Mouse (Mus musculus) cerebellum, adult 18-20 months (tissue): ENCODE data around the gene Dazap2.
"Not testable (repeated sequence)": the region's sequence is repeated elsewhere in the genome, so short reads cannot be mapped to it uniquely, and the experiment has no call there.

Source experiments
- DNase-seq, 2 experiments: peaks; one replicate each; pipeline ENCODE4 v3.0.0; 2021

The Dazap2 gene

GRCm38 (mm10) chr15:100614996-100615824, at the start of gene Dazap2:
TSS of gene Dazap2 (plus strand) at chr15:100615349.
- DNase-seq: peak; percentile 98 to 99

- DNase-seq: no peak
Observed at GRCm38 (mm10) chr15:100566531-100566930, 48.6 kb upstream of the Dazap2 start.

GRCm38 (mm10) chr15:100569239-100569638, 45.9 kb upstream of the Dazap2 start:
- DNase-seq: no peak

GRCm38 (mm10) chr15:100573946-100574345, 41.2 kb upstream of the Dazap2 start:
- no peak for DNase-seq

- no peak for DNase-seq
Observed at GRCm38 (mm10) chr15:100574378-100574777, 40.8 kb upstream of the Dazap2 start.

GRCm38 (mm10) chr15:100575366-100575765, 39.8 kb upstream of the Dazap2 start:
- DNase-seq: no peak

GRCm38 (mm10) chr15:100576392-100576791, 38.8 kb upstream of the Dazap2 start:
- no peak for DNase-seq

GRCm38 (mm10) chr15:100576810-100577209, 38.3 kb upstream of the Dazap2 start:
- DNase-seq: no peak

- DNase-seq: no peak
Observed at GRCm38 (mm10) chr15:100577972-100578371, 37.2 kb upstream of the Dazap2 start.

GRCm38 (mm10) chr15:100580108-100580507, 35.0 kb upstream of the Dazap2 start:
- DNase-seq: no peak

GRCm38 (mm10) chr15:100585931-100586330, 29.2 kb upstream of the Dazap2 start:
- DNase-seq: no peak

GRCm38 (mm10) chr15:100587166-100587565, 28.0 kb upstream of the Dazap2 start:
- no peak for DNase-seq

GRCm38 (mm10) chr15:100588297-100588696, 26.9 kb upstream of the Dazap2 start:
- DNase-seq: no peak

GRCm38 (mm10) chr15:100590436-100590835, 24.7 kb upstream of the Dazap2 start:
- no peak for DNase-seq

- DNase-seq: no peak
Observed at GRCm38 (mm10) chr15:100592817-100593216, 22.3 kb upstream of the Dazap2 start.

GRCm38 (mm10) chr15:100598287-100598882, 16.8 kb upstream of the Dazap2 start:
- DNase-seq: no peak

- DNase-seq: peak; percentile 41 to 49
Observed at GRCm38 (mm10) chr15:100598883-100599275, 16.3 kb upstream of the Dazap2 start.

GRCm38 (mm10) chr15:100599276-100600046, 15.7 kb upstream of the Dazap2 start, which contains the start of gene Pou6f1:
TSS of gene Pou6f1 (minus strand) at chr15:100599984.
- DNase-seq: peak; percentile 59 to 72

- DNase-seq: peak in 1 of 2 experiments; percentile 76
Observed at GRCm38 (mm10) chr15:100600047-100600695, 15.0 kb upstream of the Dazap2 start.

- DNase-seq: peak; percentile 15 to 30
Observed at GRCm38 (mm10) chr15:100600696-100601272, 14.4 kb upstream of the Dazap2 start.

- DNase-seq: no peak
Observed at GRCm38 (mm10) chr15:100601669-100602068, 13.5 kb upstream of the Dazap2 start.

- not testable (repeated sequence) for DNase-seq
Observed at GRCm38 (mm10) chr15:100606677-100607076, 8.5 kb upstream of the Dazap2 start.
